Mouse (Mus musculus): Measurements from ENCODE around the gene Tchhl1.

Gene Tchhl1

DNA sequence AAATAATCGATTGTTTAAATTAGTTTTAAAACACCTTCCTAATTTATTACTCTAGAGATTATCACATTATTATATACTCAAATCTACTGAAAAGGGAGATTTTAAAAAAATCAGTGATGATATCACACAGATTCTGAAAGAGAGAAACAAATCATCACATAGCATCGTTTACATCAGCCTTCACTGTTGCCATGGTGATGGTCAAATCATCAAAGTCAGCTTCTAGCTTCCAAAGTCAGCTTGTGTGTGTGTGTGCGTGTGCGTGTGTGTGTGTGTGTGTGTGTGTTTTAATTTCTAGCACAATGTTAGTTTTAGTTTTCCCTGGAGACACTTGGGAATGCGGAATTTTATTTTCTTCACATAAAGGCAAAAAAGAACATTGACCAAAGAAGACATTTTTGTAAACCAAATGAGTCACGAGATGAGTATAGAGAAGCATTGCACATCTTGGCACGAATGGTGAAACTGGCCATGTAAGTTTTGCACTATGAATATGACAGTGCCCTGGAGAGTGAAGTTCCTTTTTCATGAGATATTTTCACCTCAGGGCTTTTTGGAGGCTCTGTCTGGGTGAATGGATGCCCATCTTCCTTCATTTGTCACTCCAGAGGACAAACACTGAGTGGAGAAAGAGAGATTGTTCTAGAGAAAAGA is 36.1 kb downstream of the Tchhl1 start:
- peak; percentile 43 for DNase-seq (ENCODE audit: low read depth)

DNA sequence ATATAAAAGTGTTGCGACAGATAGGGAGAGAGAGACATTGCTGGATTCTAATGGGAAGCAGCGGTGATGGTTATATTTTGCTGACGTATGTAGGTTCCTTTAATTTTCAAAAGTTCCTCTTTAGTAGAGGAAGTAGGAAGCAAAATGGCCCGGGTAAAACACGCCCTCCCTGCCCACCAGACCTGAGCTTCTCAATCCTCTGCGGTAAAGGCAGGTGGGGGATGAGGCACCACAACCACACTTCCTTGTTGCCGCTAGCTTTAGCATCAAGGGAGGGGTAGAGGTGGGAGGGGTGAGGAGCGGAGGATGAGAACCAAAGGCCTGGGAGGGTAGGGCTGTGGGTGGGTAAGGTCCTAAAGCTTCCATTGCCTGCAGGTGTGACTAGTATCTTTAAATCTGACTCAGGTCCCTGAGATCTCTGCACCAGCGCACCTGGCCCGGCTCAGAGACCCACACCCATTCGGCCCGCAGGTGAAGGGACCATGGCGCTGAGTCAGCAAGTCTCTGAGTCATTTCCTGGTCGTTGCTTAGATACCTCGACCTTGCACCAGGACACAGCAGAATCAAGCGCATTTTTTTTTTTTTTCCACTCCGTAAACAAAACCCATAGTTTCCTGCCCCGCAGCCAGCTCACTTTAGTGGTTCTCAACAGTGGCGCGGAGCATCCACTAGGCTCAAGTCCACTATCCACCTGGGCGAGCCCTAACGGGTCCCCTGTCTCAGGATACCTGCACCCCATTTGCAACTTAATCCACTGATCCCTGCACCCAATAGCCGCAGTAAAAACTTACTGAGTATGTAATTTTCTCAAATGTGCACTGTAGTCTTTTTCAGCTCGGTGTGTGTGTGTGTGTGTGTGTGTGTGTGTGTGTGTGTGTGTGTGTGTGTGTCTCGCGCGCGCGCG is 37.7 kb downstream of the Tchhl1 start:
- peak; percentile 93 for DNase-seq (ENCODE audit: low read depth)

DNA sequence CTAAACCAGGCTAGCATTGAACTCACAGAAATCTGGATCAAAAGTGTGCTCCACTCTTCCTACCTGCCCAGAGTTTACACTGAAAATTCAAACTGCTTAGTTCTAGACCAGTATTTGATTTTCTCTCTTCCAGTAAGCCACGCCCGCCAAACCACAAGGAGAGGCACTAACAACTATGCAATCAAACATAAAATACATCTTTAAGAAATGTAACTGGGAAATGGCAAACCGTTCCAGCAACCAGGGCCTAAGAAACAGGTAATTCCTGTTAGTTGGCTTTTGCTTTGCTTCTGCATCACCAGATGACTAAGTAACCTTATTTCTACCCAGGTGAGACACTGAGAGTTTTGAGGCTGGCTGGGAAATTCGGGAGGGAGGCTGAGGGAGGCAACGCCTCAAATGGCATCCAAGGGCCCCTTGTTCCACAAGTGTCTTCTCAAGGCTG is 38.3 kb downstream of the Tchhl1 start:
- DNase-seq (ENCODE audit: low read depth): no peak

DNA sequence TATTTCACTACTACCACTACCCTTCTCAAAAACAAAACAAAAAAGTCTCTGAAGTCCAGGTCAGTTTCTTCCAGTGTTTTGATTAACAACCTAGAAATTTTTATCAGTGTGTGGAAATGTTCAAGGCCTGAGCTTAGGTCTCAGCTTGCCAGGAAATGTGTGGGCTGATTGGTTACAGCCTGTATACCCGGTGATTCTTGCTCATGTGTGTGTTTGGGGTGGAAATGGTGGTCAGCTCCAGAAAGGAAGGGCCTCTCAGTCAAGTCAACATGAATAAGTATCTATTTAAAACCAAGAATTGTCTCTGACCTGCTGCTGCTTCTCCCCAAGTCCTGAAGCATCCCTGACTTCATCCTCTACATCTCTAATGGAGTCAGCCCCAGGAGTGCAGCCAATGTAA is 40.7 kb downstream of the Tchhl1 start:
- no peak for DNase-seq (ENCODE audit: low read depth)

DNA sequence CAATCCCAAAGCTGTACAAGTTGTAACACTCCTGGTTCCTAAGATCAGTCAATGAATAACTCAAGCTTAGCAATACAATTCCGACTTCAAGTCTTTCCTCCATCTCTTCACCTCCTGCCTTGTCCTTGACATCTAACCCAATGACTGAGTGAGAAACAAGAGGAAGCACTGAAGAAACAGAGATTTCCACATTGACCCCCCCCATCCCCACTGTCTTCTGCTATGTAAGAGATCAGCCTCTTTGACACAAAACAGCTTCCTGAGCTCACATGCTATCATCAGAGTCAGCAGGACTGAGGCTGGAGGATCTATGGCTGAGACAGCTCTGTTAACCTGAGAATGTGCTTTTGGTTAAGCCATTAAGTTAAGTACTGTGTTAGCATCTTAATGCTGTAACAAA is 42.5 kb downstream of the Tchhl1 start:
- no peak for DNase-seq (ENCODE audit: low read depth)

DNA sequence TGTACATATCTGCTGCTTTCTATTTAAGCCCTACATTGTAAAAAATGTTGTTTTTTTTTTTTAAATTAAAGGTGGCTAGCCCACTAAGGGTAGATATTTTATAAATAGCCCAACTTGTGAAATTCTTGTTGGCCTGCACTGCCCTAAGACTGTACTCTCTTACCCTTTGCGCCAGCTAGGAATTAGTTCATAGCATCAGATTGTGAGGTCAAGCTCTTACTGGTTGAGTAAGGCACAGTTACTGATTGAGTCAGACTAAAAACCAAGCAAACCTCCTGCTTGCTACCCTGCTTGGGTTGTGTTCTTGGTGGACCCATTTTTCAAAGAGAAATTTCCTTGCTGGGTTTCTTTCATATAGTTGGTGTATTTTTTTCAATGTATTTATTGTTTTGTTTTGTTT is 43.2 kb downstream of the Tchhl1 start:
- DNase-seq (ENCODE audit: low read depth): no peak

DNA sequence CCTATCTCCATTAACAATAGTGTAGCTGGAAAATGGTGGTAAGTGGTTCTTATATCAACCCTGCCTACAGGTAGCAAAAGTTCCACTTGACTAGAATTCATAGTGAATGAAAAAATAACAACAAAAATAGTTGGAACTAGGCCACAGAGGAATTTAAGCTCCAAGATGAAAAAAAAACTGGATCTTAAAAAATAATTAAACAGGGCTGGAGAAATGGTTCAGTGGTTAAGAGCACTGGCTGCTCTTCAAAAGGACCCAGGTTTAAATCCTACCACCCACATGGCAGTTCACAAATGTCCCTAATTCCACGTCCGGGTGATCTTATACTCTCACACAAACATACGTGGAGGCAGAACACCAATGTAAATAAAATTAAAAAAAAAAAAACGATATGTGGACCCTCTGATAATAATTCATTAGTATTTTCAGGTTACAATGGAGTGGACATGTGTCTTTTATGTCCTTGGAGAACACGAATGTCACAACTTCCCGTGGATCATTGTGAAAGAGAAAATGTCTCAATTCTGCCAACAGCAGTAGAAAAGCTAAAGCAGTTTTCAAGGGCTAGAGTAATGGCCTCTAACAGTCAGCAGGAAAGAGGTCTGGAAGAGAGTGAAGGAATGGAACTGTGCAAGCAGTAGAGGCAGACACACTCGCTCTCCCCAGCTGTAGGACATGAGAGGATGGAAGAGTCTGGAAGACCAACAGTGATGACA is 44.0 kb downstream of the Tchhl1 start:
- no peak for DNase-seq (ENCODE audit: low read depth)

DNA sequence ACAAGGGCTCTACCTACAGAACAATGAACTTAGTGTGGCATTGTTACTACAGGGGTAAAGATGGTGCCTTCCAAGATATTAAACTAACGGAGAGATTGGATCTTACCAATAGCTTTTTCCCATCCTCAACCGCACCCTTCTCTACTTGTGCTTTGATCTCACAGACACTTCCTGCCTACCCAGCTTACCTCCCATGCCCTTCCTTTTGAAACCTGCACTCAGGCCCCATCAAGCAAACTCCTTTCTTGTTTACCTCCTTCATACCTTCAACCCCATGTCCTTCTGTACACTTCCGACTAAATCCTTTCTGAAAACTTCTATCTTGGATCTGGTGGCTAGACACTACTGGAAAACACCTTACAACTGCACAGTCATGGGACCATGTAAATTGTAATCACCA is 46.1 kb downstream of the Tchhl1 start:
- peak; percentile 56 for DNase-seq (ENCODE audit: low read depth)

DNA sequence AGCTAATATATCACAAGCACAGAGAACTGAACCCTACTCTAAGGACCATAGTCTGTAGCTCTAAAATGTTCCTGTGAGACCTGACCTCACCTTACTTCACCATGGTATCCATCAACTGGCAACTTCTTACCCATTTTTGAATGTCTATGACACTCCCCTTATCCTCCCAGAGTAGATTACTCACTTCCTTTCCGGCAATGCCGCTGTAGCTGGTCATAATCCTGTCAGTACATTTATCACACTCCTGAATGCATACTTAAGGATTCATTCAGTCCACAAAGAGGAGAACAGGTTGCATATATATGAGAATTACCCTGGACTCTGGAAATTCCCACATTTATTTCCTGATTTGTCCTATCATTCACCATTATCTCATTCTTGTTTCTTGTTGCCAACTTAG is 48.8 kb downstream of the Tchhl1 start:
- no peak for DNase-seq (ENCODE audit: low read depth)

DNA sequence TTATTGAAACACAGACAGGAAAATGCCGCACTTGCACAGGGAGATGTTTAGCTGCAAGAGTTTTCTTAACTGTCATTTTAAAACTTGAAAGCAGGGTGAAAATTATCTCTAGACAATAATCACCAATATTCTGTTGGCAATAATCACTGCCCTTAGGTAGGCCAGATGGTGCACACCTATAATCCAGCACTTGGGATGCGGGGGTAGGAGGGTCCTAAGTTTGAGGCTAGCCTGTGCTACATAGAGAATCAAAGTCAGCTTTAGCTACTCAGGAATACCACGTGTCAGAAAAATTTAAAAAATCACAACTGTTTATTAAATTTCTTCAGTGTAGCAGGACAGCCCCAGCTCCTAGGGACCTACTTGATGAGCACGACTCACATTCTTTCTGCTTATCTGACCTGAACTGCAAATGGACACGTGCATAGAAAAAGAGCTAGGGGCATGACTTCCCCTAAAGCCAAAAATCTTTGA is 51.3 kb downstream of the Tchhl1 start:
- DNase-seq (ENCODE audit: low read depth): no peak

DNA sequence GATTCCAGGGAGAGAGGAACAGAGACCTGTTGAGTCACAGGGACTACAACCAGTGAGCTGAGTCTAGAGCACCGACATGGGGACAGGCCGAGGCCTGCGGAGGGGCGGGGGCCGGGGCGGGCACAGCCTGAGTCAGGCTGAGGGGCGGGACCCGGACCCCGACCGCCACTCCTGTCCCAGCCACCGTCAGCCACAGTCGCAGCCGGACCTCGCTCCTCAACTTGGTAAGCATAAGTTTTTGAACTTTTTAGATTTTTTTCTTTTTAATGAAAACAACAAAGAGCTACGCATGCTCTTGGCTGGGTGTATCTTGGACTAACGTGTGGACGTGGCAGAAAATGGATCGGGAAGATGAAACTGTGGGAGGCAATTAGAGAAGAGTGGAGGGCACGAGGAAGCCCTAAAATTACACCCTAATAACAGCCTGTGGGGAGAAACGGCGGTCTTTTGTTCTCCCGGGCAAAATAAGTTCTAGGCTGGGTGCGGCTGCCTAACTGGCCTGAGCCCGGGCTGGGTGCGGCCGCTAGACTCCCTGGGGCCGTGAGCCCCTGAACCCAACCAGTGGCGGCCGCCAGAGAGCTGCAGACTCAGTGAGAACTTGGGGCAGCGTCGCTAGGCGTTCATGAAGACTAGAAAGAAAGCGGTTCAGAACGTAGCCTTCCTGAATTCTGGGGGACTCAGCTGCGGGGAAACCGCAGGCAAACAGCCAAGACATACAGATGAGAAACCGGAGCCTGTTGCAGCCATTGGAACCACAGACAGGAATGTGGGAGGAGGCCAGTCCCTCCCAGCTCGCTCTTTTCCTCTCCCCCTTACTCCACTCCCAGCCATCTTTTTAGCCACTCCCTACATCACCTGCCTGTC is 52.0 kb downstream of the Tchhl1 start, which contains the start of gene S100a11:
Gene S100a11 (plus strand): TSS at position 159 of the 864 bp plus-strand sequence.
- DNase-seq (ENCODE audit: low read depth): peak; percentile 49
